Mouse (Mus musculus): ENCODE data around the gene Abcb6.

Abcb6 gene

GRCm38 (mm10) chr1:75201236-75201635 lies 21.0 kb upstream of the Abcb6 start:
- no peak for DNase-seq (ENCODE audit: low spot score)

GRCm38 (mm10) chr1:75192452-75192851 lies 12.3 kb upstream of the Abcb6 start:
- peak; percentile 57 for DNase-seq (ENCODE audit: low spot score)

- peak; percentile 91 for DNase-seq (ENCODE audit: low spot score)
Observed at GRCm38 (mm10) chr1:75191622-75192402, 11.6 kb upstream of the Abcb6 start, which contains the start of the genes Ankzf1 and Atg9a. Gene Ankzf1, plus strand, starts transcription at chr1:75192151. Gene Atg9a, minus strand, starts transcription at chr1:75192196.

GRCm38 (mm10) chr1:75191258-75191621 lies 11.0 kb upstream of the Abcb6 start:
- no peak for DNase-seq (ENCODE audit: low spot score)

- no peak for DNase-seq (ENCODE audit: low spot score)
Observed at GRCm38 (mm10) chr1:75190577-75190976, 10.4 kb upstream of the Abcb6 start.

GRCm38 (mm10) chr1:75187914-75188483 lies 7.8 kb upstream of the Abcb6 start:
- no peak for DNase-seq (ENCODE audit: low spot score)

GRCm38 (mm10) chr1:75187126-75187525 lies 6.9 kb upstream of the Abcb6 start:
- no peak for DNase-seq (ENCODE audit: low spot score)

- DNase-seq (ENCODE audit: low spot score), result no peak
Observed at GRCm38 (mm10) chr1:75185495-75185894, 5.3 kb upstream of the Abcb6 start.

GRCm38 (mm10) chr1:75182160-75182559 lies 2.0 kb upstream of the Abcb6 start:
- DNase-seq (ENCODE audit: low spot score), result no peak

- no peak for DNase-seq (ENCODE audit: low spot score)
Observed at GRCm38 (mm10) chr1:75181377-75181870, 1.2 kb upstream of the Abcb6 start.

GRCm38 (mm10) chr1:75180741-75181140 lies 549 bp upstream of the Abcb6 start:
- no peak for DNase-seq (ENCODE audit: low spot score)

- peak; percentile 38 for DNase-seq (ENCODE audit: low spot score)
Observed at GRCm38 (mm10) chr1:75179334-75180104, 673 bp downstream of the Abcb6 start.

- peak; percentile 97 for DNase-seq (ENCODE audit: low spot score)
Observed at GRCm38 (mm10) chr1:75168472-75169464, 11.4 kb downstream of the Abcb6 start, which contains the start of gene Zfand2b. Gene Zfand2b, plus strand, starts transcription at chr1:75168646.

GRCm38 (mm10) chr1:75168093-75168471 lies 12.1 kb downstream of the Abcb6 start:
- DNase-seq (ENCODE audit: low spot score), result no peak

GRCm38 (mm10) chr1:75160256-75160617 lies 20.0 kb downstream of the Abcb6 start:
- DNase-seq (ENCODE audit: low spot score), result no peak

- no peak for DNase-seq (ENCODE audit: low spot score)
Observed at GRCm38 (mm10) chr1:75159540-75160255, 20.5 kb downstream of the Abcb6 start.

GRCm38 (mm10) chr1:75158990-75159389 lies 21.2 kb downstream of the Abcb6 start:
- no peak for DNase-seq (ENCODE audit: low spot score)

GRCm38 (mm10) chr1:75155837-75156236 lies 24.4 kb downstream of the Abcb6 start:
- DNase-seq (ENCODE audit: low spot score), result no peak

- DNase-seq (ENCODE audit: low spot score), result no peak
Observed at GRCm38 (mm10) chr1:75148727-75149126, 31.5 kb downstream of the Abcb6 start.

- no peak for DNase-seq (ENCODE audit: low spot score)
Observed at GRCm38 (mm10) chr1:75147411-75148135, 32.6 kb downstream of the Abcb6 start.

Data from ovary, postnatal 36 days (tissue).